Mouse (Mus musculus): Measurements from ENCODE around the gene Ndnf.

DNA sequence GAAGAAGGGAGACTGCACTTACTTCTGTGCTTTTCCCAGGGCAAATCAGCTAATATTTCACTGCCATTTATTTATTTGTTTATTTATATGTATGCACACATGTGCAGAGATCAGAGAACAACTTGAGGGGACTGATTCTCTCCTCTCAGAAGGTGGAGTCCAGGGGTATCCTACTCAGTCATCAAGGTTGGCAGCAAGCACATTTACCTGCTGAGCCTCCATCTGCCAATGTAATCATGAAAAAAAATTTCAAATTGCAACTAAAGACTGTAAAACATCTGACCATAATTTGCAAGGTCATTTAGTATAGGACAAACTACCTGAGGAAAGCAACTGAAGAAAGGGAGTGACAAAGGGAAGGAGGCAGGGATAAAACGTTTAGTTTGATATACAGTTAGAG lies 49.3 kb downstream of the Ndnf start:
- no peak for TF ChIP-seq GATA1 (IDR thresholded peaks at IDR 0.05; ENCODE audit: borderline replicate concordance, low read length)
- no peak for TF ChIP-seq FLI1 (IDR thresholded peaks at IDR 0.05; ENCODE audit: low read length)

Measured in megakaryocyte, embryonic 14.5 days (primary cell).